Mouse (Mus musculus): ENCODE measurements around the gene Rrp36.

Gene Rrp36

GRCm38 (mm10) chr17:46618394-46618768 lies 55.8 kb downstream of the Rrp36 start:
- no peak for DNase-seq (ENCODE audit: low spot score in 2 of 2)

- no peak for DNase-seq (ENCODE audit: low spot score in 2 of 2)
These were observed 56.4 kb downstream of the Rrp36 start for GRCm38 (mm10) chr17:46617799-46618198.

Data from heart, adult 9 months (tissue).